In genomic region chr3:124597789-124598188, GRCm38 (mm10) we compare ENCODE assay signal across 27 mouse cellular contexts. TPM values are rescaled to one million over a fixed set of nuclear protein-coding genes. Genes with fewer than 3 reads are reported as not detected.
"Had no signal": no experiment of that assay in that cellular context is flagged by ENCODE, and none has a peak within 500 bp of the region (broad histone marks: within the 10 kb centered on the region; RNA-seq: fewer than 3 reads in every experiment).

No protein-coding gene starts in this region.

- H3K27me3 ChIP-seq: lung, embryonic 15.5 days; megakaryocyte, embryonic 14.5 days; midbrain, embryonic 13.5 days; midbrain, embryonic 15.5 days; neural tube, embryonic 13.5 days; neural tube, embryonic 15.5 days; stomach, embryonic 15.5 days had no signal

- H3K27ac ChIP-seq: lung, embryonic 15.5 days; macrophage; midbrain, embryonic 13.5 days; midbrain, embryonic 15.5 days; neural tube, embryonic 13.5 days; neural tube, embryonic 15.5 days; stomach, embryonic 15.5 days; stomach, postnatal 0 days had no signal

- ATAC-seq: lung, postnatal 0 days; midbrain, embryonic 13.5 days; midbrain, embryonic 15.5 days had no signal

- H3K4me3 ChIP-seq: lung, embryonic 15.5 days; megakaryocyte, embryonic 14.5 days; midbrain, embryonic 13.5 days; midbrain, embryonic 15.5 days; myocyte; neural tube, embryonic 13.5 days; neural tube, embryonic 15.5 days; stomach, embryonic 15.5 days had no signal

- H3K9ac ChIP-seq: lung, embryonic 15.5 days; midbrain, embryonic 13.5 days; midbrain, embryonic 15.5 days; neural tube, embryonic 13.5 days; neural tube, embryonic 15.5 days; stomach, embryonic 15.5 days had no signal

- DNase-seq: lung, adult 2 months; lung, postnatal 14 days; lung, postnatal 36 days; retina, postnatal 1 day; right cerebral cortex, adult 18-20 months; right cerebral cortex, postnatal 14 days; thymus, adult 2 months; thymus, postnatal 25 days; thymus, postnatal 4 days had no signal

- H3K36me3 ChIP-seq: lung, embryonic 15.5 days; midbrain, embryonic 13.5 days; midbrain, embryonic 15.5 days; neural tube, embryonic 13.5 days; neural tube, embryonic 15.5 days; stomach, embryonic 15.5 days had no signal

- H3K4me2 ChIP-seq: lung, embryonic 15.5 days; midbrain, embryonic 11.5 days; midbrain, embryonic 13.5 days; midbrain, embryonic 15.5 days; neural tube, embryonic 13.5 days; neural tube, embryonic 15.5 days; stomach, embryonic 15.5 days had no signal

- H3K9me3 ChIP-seq: lung, embryonic 15.5 days; megakaryocyte, embryonic 14.5 days; midbrain, embryonic 13.5 days; midbrain, embryonic 15.5 days; neural tube, embryonic 13.5 days; neural tube, embryonic 15.5 days; stomach, embryonic 15.5 days had no signal

- H3K4me1 ChIP-seq: lung, embryonic 15.5 days; megakaryocyte, embryonic 14.5 days; midbrain, embryonic 13.5 days; midbrain, embryonic 15.5 days; neural tube, embryonic 13.5 days; neural tube, embryonic 15.5 days; stomach, embryonic 15.5 days had no signal

RNA-seq across cellular contexts. Expression of gene 1700003H04Rik, which starts 16.9 kb away (rescaled TPM):
- total RNA-seq: megakaryocyte progenitor cell, adult 5-6 weeks; midbrain, postnatal 0 days had no signal
- polyA plus RNA-seq: liver, embryonic 16.5 days; lung, adult 2 months; lung, embryonic 15.5 days; lung, postnatal 0 days; macrophage; midbrain, embryonic 11.5 days; midbrain, embryonic 13.5 days; midbrain, embryonic 15.5 days; midbrain, postnatal 0 days; myocyte; neural tube, embryonic 11.5 days; neural tube, embryonic 13.5 days; neural tube, embryonic 15.5 days; spleen, adult 2 months; stomach, embryonic 15.5 days; stomach, postnatal 0 days; thymus, adult 2 months; urinary bladder, adult 2 months had no signal
